Mouse (Mus musculus) lung, adult 18-20 months (tissue): ENCODE data around the gene Gm3448.
A peak's percentile ranks its signal among the peaks of the same experiment; 100 is the strongest.
"Not testable (repeated sequence)": the region's sequence is repeated elsewhere in the genome, so short reads cannot be mapped to it uniquely, and the experiment has no call there.

Experiments
- DNase-seq, 2 experiments: peaks; one replicate each; pipeline ENCODE4 v3.0.0; 2022; ENCODE audit warnings: mixed read lengths in 2 of 2

Gm3448 gene

DNA sequence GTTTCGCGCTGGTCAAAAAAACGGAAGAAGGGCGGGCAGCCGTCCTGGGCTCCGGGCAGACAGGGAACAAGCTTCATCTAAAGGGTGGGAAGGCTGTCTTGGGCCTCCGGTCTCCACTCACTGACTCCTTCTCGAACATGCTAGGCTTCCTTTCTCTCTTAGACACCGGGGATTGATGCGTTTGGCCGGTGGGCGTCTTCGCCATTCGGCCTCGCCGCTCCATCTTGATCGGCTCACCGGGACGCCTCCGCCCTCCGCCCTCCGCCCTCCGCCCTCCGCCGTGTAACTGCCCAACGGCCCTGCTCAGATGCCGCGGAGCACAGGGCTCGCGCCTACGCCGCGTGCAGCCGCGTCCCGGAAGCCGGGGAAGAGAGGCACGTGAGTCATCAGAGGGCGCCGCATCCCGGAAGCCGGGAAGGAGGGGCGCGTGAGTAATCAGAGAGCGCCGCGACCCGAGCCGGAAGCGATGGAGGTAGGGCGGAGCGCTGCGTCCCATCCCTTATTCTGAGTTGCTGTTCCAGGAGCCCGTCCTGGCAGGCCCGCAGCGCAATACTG, at the start of gene Gm3448, which contains the start of the genes Ermard and Tcte3:
Gene Gm3448, minus strand, starts transcription at position 363 of the 555 bp plus-strand sequence.
Gene Ermard, plus strand, starts transcription at position 34 of the 555 bp plus-strand sequence.
Gene Tcte3, minus strand, starts transcription at position 314 of the 555 bp plus-strand sequence.
- DNase-seq = peak; percentile 17 to 31

DNA sequence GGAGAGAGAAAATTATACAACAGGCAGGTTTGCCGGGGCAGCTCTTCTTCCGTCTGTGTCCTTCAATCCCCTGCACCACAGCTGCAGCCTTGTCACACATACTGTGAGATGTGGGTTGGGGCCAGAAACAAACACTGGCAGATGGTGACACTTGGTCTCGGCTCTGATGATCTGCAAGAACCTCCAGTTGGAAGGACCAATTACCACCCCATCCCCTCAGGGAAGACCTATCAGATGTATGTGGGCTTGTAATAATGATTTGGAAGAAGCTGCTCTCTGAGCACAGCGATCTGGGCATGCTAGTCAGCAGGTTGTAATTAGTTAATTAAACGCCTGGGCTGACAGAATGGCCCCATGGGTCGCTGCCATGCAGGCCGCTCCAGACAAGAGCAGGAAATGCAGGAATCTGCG, 47.3 kb upstream of the Gm3448 start:
- DNase-seq = no peak

DNA sequence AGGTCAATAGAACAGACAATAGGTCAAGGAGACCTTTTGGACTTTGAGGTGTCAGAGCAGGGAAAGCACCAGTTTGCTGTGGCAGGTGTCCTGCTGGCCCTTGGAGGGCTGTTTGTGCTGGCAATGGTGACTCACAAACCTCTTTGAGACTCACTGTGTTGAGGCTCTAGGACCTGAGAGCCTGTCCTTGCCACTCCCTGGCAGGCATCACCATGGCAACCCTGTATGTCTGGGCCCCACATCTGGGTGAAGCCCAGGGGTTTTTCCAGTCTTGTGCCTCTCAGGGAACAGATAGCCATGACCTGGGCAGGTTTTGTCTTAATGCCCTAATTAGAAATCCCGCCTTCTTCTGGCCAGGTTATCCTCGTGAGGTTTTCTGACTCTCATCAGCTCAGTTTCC, 46.8 kb upstream of the Gm3448 start:
- DNase-seq = no peak

DNA sequence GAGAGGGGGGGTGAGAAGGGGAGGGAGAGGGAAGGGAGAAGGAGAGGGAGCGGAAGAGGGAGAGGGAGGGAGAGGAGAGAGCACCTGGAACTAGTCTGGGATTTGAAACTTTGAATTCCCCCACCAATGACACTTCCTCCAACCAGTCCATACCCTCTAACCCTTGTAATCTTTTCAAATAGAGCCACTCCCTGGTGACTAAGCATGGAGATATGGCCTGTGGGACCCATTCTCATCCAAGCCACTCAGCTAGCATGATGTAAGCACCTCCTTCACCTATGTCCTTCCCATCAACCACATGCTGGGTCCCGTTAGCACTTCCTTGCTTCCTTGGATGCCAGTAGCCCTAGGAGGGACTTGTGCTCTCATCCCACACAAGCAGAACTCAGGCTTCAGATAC, 43.7 kb upstream of the Gm3448 start:
- no peak for DNase-seq

DNA sequence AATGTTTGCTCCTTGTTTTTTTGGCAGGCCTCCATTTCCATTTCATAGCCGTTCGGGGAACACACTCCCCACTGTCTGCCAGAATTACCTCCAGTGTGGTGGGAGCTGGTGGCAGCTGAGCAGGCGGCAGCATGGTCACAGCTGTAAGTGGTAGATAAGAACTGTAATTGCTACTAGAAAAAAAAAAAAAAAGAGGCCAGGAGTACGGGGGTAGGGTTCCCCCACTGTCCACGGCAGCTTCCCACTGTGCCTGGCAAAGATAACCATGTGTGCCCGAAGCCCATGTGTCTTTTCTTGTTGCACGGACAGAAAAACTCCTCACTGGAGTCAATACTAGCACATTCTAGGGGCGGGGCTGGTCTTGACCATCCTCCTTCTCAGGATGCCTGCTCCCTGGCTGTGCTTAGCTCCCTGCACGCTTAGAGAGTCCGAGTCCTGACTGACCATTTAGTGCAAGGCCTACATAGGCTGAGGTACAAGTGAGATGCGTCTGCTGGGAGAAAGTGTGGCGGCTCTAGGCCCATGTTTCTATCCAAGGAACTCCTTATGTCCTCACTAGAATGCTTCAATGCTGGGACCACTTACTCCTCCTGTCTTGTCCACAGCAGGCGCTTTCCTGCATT, 43.0 kb upstream of the Gm3448 start:
- DNase-seq = no peak

DNA sequence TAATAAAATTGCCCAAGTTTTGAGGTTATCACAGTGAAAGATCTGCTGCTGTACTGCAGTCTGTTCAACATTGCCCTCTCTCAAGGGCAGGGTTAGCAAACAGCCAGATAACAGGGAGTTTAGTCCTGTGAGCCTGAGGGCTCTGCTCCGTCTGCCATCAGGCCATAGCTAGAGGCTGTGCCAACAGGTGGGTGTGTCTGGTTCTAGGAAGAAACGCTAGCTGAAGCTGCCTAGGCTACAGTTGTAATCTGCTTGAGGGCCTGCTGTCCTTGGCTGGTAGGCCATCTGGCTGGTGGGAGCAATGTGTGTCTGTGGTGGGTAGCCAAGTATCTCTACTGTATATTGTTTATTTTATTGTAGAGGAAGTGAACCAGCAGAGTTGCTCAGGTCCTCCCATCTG, 36.2 kb upstream of the Gm3448 start:
- no peak for DNase-seq

DNA sequence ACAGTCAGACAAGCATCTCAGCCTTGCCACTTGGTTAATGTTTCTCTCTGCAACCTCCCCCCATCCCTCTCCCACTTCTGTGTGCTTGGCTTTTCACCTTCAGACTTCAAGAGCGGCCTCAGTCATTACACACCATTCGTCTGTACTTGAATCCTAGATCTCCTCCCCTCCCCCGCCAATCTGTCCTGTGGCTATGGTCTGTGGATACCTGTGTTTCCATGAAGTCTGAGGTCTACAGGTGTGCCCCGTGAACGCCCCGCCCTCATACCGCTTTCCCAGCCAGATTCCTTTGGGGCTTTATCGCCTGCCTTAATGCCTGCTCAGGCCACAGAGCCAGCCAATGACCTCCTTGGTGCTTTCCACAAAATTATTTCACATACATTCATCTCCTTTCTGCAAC, 33.7 kb upstream of the Gm3448 start:
- DNase-seq = no peak

DNA sequence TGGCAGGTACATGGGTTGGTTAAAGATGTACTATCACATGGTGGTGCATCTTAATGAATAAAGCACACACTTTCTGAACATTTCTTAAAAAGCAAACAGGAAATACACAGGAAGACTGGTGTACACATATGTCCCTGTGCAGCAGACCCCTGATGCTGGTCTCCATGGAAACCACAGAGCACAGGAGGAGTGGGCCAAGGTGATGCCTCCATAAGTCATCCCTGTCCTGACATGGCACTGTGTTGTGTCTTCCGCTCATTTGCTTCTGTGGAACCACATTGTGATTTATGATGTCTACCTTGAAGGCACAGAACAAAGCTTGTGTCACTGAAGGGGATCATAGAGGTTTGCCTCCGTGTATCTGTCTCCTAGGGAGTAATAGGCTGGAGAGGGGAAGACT, 30.9 kb upstream of the Gm3448 start:
- DNase-seq = no peak

DNA sequence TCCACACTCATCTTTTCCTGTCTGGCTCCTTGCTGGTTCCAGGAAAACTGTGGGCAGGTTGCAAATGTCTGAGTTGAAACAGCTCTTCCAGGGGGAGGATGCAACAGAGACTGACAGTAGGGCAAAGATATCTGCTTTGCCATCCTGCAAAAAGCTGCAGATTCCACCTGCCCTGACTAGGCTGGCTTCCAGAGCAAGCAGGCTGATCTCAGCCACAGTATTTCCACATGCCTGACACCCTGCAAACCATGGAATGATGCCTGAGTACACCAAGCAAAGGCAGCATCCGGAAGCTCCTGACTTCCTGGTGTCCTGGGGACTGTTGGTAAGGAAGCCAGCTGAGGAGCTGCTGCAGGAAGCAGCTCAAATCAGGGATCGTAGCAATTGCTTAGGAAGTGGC, 27.8 kb upstream of the Gm3448 start:
- peak in 1 of 2 experiments; percentile 29 for DNase-seq

DNA sequence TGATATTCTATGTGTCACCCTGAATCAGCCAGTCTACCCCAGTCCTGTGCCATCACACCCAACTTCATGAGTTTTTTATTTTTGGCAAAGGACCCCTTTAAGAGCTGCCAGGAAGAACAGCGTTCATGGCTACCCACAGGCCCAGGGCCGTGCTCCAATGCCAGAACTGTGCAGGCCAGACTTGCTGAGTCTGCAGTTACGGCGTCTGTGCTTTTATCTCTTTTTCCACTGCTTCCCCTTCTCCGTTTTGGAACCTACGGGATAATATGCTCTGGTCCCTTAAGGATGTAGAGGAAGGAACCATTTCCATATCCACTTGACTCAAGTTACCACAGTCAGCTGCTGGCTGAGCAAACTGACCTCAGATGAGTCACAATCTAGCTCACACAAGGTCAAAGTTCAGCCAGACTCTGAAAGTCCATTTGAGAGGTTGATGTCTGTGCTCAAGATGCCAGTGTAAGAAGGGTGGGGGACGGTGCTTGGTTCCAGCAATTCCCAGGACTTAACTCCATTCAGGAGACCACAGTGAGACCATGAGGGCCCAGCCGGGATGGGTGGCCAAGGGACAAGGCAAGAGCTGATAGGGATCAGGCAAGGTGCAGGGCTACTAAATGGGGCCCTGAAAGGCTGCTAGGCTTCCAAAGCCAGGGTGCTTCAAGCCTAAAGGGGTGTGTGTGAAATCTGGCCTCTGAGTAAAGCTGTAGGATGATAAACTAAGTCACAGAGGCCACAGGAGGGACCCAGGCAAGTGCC, 26.9 kb upstream of the Gm3448 start:
- DNase-seq = no peak

DNA sequence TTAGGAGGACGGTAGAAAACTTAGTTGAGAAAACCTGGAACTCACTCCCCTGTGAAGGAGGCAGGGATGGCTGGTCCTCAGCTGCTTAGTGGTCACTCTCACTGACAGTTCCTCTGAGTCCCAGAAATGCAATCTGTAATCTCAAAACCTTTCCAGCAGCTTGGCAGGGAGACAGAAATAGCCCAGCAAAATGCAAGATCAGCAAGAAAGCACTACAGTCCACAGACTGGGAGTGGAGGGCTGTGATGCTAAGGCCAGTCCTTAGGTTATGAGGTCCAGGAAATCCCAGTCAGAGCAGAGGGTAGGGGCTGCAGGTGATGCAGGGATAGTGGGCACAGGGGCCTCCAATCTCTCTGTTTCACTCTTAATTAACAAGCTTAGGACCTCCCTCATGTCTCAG, 25.6 kb upstream of the Gm3448 start:
- DNase-seq = no peak

DNA sequence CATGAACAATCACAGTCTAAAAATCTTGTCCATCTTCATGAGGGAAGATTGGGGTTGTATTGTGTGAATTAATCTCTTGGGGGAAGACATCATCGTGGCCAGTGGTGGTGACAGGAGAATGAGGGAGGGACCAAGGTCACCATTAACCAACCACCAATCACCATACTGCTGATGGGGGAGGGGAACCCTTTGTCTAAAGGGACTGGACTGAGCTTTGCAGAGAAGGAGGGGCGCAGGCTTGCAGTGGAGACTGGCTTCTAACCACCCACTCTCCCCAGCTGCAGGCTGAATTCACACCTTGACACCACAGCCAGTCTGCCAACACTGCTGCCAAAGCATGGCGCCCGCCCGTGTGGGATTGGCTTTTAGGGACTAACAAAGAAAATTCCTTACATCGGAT, 24.7 kb upstream of the Gm3448 start:
- DNase-seq = no peak

DNA sequence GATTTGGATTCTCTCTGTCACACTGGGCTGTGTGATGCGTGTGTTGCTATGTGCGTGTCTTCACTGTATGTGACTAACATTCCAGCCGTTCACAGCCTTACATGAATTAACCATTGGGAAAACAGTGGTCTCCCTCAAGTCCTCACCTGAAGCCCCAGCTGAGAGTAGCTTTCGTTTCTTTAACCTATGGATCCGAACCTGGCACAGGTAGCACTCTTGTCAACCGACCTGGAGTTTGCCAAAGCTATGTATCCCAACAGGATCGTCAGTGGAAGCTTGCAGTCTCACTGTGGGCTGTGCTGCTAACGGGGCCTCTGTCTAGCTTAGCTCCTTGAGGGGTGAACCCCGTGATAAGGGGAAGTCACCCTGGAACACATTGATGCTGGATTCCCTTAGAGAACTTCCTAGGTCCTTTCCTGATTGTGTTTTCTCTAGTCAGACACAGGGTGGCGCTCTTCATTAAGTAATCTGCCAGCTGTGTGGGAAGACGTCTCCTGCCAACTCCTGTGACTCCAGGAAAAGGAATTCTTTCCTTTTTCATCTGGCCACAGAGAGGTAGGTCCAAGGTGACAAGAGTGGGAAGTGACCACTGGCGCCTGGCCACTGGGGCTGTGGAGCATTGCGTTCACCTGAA, 24.2 kb upstream of the Gm3448 start:
- DNase-seq = peak; percentile 46 to 73

DNA sequence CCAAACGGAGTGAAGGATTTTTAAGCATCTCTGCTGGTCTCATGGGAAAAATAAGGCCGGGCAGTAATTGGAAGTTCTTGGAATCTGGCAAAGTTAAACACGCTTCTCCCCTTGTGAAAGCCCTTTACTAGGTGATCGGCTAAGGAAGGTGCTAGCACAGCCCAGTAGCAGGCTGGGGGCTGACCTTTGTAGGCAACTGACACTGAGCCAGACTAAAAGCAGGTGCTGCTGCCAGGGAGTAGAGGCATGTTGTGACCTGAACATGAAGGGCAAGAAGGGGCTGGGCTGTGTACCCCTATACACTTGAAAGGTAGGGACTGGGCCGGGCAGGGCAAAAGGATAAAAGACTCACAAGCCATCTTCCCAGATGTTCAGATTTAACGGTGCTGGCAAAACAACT, 19.0 kb upstream of the Gm3448 start:
- DNase-seq = no peak

DNA sequence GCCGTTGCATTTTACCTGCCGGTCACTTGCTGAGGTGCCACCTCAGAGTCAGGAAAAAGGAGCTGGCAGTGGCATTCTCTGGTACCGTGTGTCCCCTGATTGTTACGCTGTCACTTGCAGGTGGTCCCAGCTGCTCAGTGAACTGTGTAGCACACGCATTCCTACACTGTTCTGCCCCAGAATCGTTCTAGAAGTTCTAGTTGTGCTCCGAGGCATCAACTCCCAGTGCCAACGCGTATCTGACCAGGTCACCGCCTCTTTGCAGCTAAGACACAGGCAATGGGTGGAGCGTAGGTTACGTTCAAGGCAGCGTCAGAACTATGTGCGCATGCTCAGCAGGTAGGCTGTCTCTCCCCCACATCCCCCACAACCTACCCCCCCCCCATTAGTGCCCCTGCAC, 18.3 kb upstream of the Gm3448 start:
- no peak for DNase-seq

DNA sequence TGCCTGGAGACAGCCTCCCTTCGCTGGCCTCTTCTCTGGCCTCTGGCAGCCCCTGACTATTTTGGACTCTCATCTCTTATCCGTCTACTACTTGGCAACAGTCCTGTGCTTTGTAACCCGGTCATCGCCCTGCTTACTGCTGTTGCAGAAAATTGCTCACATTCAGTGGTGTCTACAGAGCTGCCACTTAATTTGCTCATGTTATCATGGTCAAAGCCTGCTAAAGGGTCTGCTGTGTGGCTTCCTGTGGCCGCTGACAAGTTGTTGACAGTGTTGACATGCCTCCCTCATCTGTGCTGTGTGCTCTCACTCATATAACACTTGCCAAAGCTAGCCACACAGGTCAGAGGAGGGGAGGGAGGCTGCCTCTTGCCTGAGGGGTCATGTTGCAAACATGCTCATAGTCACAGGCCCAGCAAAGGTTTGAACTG, 16.8 kb upstream of the Gm3448 start:
- peak; percentile 15 to 31 for DNase-seq

DNA sequence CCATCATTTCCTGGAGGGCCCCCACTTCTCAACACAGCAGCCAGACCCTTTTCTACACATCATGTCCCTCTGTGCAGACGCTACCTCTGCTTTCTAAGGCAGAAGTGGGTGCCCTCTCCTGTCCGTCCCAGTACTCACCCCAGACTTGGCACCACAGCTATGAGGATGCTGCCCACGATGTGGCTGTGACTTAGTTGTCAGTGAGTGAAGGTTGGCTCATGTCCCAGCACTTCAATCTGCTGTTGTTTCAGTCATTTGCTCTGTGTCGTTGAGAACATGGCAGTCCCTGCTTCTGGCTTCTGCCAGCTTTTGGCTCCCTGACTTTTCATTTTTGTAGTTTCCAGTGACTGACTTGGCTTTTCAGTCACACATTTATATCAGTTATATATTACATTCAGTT, 14.6 kb upstream of the Gm3448 start:
- no peak for DNase-seq

DNA sequence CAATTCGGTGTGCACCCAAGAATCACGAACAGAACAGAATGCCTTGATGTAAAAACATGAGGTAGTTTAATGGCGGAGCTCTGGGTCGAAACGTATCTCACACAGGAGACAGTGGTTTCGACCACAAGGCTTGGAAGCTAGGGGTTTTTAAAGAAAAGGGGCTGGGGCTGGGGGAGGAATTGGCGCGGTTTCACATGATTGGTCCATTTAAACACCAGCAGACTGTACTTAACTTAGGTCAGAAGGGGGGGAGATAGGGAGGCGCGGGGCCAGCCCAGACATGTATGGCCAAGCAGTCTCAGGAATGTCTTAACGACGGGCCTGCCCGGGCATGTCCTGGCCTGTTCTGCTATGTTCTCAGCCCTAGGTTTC, 12.5 kb upstream of the Gm3448 start:
- peak in 1 of 2 experiments; percentile 9 for DNase-seq

DNA sequence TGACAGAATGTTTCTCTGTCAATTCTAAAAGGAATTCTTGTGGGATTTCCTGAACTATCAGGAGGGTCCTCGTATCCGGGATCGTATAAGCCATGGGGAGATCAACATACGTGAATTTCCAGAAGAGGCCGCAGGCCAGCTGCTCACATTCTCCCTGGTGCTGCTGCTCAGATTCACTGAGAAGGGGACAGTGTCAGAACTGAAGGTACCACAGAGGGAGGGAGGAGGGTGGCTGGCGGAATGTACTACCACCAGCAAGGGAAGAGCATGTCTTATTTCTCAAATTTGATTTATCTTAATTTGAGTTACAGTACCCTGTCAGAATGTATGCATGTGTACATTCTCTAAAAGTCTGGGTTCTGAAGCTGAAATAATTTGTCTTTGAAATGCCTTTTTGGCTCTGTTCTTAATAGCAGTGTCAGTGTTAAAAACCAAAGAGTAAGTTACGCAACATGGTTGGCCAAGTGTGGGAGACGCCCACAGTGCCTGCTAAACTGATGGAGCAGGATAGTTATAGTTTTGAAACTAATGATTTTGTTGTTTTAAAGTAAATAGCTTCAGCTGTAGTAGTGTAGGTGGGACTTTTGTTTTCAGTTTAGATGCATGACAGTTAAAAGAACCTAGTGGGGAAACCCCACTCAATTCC, 12.0 kb upstream of the Gm3448 start:
- peak in 1 of 2 experiments; percentile 2 for DNase-seq

DNA sequence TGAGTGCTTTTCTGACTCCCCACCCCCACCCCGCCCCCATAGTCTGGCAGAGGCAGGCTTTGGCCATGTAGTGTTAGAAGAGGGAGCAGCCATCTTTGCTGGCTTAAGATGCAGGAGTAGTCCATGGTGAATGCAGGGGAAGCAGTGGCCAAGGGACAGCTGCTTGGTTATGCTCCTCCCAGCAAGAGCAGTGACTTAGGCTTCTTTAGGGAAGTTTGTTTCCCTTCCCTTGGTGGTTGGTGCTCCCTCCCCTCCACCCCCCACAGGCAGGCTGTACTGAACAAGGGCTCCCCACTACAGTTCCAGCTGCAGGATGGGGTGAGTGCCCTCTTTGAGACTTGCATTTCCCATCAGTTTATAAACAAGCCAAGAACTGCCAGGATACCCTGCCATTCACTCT, 11.4 kb upstream of the Gm3448 start:
- DNase-seq = not testable (repeated sequence)

DNA sequence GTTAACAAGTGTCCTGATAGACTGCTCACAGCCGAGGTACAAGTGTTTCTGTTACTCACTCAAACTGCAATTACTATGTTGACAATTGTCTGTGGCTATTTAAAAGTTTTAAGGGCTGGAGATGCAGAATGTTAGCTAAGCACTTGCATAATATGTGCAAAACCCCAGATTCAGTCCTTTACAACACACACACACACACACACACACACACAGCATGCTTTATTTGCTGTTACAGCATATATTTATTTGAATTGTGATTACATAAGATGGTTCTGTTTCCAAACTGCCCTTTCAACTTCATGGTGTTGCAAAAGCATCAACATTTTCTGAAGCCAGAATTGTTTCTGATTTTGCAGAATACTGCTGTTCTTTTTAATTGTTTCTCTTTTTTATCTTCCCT, 9.0 kb upstream of the Gm3448 start:
- DNase-seq = not testable (repeated sequence)

DNA sequence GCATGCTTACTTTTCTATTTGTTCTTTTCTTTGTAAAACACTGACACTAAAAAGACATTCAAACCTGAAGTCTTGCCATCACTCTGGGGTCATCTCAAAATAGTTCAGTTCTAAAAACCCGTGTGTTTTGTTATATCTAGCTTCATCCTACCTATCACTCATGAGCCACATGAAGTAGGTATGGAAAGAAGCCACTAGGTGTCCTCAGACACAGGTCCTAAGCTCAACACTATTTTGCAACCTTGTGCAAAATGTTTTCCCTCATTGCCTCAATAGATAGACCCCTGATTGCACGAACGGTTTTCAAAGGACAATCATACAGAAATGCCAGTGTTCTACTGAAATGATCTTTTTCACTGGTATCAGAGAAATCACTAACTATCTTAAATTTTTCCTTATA, 882 bp downstream of the Gm3448 start:
- not testable (repeated sequence) for DNase-seq

DNA sequence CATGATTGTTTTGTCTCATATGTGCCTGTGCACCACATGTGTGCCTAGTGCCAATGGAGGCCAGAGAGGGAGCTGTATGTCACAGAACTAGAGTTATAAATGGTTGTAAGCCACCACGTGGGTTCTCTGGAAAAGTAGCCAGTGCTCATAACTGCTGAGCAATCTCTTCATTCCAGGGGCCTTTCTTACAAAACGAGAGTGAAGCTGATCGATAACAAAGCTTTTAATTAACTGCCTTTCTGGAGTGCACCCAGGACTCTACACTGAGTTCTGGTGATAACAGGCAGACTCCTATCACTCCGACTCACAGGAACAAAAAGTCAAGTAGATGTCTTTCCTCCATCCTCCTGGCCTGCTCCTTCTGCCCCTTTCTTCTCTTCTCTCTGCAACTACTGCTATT, 9.9 kb downstream of the Gm3448 start:
- DNase-seq = not testable (repeated sequence)
